Comparison of ENCODE assay signal across 18 mouse cellular contexts in the genomic region with DNA sequence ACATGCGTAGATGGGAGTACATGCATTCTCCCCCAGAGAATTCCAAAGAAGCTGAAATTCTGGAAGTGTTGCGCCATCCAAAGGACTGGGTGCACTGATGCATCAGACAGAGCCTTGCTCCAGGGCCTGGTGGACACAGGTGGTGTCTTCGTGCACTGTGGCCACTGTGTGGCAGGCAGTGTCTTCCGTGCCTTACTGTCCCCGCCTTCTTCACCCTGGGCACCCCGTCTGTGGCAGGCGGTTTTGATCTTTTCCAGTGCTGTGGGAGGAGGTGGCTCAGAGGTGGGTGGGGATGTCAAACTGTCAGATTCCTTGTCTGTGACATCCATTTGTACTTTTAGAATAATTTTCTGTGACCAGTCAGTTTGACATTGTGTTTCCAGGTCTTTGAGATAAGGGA. TPM values are rescaled to one million over a fixed set of nuclear protein-coding genes. Genes with fewer than 3 reads are reported as not detected.
DNase-seq lines count a peak whose midpoint lies in the region; ATAC-seq and TF ChIP-seq lines count a peak whose summit lies in the region.
"Had no signal": no experiment of that assay in that cellular context is flagged by ENCODE, and none has a peak within 500 bp of the region (broad histone marks: within the 10 kb centered on the region; RNA-seq: fewer than 3 reads in every experiment).

No protein-coding gene starts in this region.

- 53% methylated on average over 7 of the region's 7 CpGs for WGBS in heart, embryonic 16.5 days

- H3K4me3 ChIP-seq in heart, embryonic 16.5 days (ENCODE audit: low read length) = no peak overlapping the region
- H3K4me3 ChIP-seq in G1E (ENCODE audit: low read depth, low read length) = peak overlapping the region; percentile 66; the same call in 1 of the 2 replicates
- H3K4me3 ChIP-seq: forebrain, embryonic 10.5 days; limb, embryonic 10.5 days had no signal

- no peak overlapping the region for H3K27ac ChIP-seq in heart, embryonic 16.5 days (ENCODE audit: low read length)
- H3K27ac ChIP-seq: forebrain, embryonic 10.5 days; limb, embryonic 10.5 days had no signal

- intact Hi-C loops in heart, postnatal 36 days (cut with DNase I) = no loop called here

- no peaks in the 10 kb centered on the region for H3K9me3 ChIP-seq in heart, embryonic 16.5 days (replicated peaks; ENCODE audit: control insufficient read depth, low read length)
- no peaks in the 10 kb centered on the region for H3K9me3 ChIP-seq in G1E (replicated peaks)
- H3K9me3 ChIP-seq: forebrain, embryonic 10.5 days; limb, embryonic 10.5 days had no signal

- no peak for TF ChIP-seq CTCF in G1E (IDR thresholded peaks at IDR 0.05; ENCODE audit: low read depth, low read length)

- peaks cover 42% of the 10 kb centered on the region for H3K36me3 ChIP-seq in heart, embryonic 16.5 days (ENCODE audit: control insufficient read depth, insufficient read depth)
- peaks cover 78% of the 10 kb centered on the region for H3K36me3 ChIP-seq in G1E (replicated peaks)

- H3K27me3 ChIP-seq in heart, embryonic 16.5 days (ENCODE audit: control insufficient read depth, insufficient read depth, low read length) = no peaks in the 10 kb centered on the region
- no peaks in the 10 kb centered on the region for H3K27me3 ChIP-seq in G1E (ENCODE audit: insufficient read depth, low read length)

- H3K4me1 ChIP-seq in heart, embryonic 16.5 days (ENCODE audit: control insufficient read depth, insufficient read depth, low read length) = 0 out of 2 replicates have a peak, but pooled peaks cover 3% of the 10 kb centered on the region
- H3K4me1 ChIP-seq in G1E (ENCODE audit: insufficient read depth, low read depth, low read length) = peaks cover 71% of the 10 kb centered on the region
- H3K4me1 ChIP-seq: forebrain, embryonic 10.5 days; limb, embryonic 10.5 days had no signal

- DNase-seq in heart, postnatal 36 days = no peak
- no peak for DNase-seq in G1E (ENCODE audit: low spot score)
- peak; percentile 59 for DNase-seq in induced T-regulatory cell, adult 2 months (ENCODE audit: low read depth)
- DNase-seq in adrenal gland, postnatal 10 days = no peak
- DNase-seq in kidney, postnatal 14 days = no peak
- DNase-seq: adrenal gland, postnatal 36 days; cerebellum, adult 11-12 months; kidney, postnatal 25 days; lung, postnatal 14 days; thymus, postnatal 14 days had no signal

- H3K9ac ChIP-seq in heart, embryonic 16.5 days (ENCODE audit: low read length) = no peak overlapping the region

- 0 out of 2 replicates have a peak, but pooled peaks have one; percentile 60 for ATAC-seq in heart, embryonic 16.5 days (replicated peaks; ENCODE audit: extremely low read depth, insufficient read depth, low FRiP score)
- peak; percentile 52 for ATAC-seq in G1E (ENCODE audit: extremely low read depth, insufficient number of reproducible peaks, low FRiP score, poor library complexity, severe bottlenecking)
- ATAC-seq in megakaryocyte progenitor cell, adult 5-6 weeks (replicated peaks; ENCODE audit: poor library complexity) = peak; percentile 78
- ATAC-seq: midbrain, embryonic 16.5 days had no signal

- no peak overlapping the region for H3K4me2 ChIP-seq in heart, embryonic 16.5 days (ENCODE audit: low read depth, low read length)

RNA-seq across cellular contexts. Expression of gene Cpox, which starts 8.6 kb away (rescaled TPM):
- 33.3 and 37.1 TPM in 2 replicates for polyA plus RNA-seq in heart, embryonic 16.5 days (2015; fragmentation: Nextera tagmentation; extraction: Ambion mirVana)
- 10 to 100 TPM; 39.8 to 40.0 TPM for total RNA-seq in heart, postnatal 36 days (2021)
- 1,587 and 1,720 TPM in 2 replicates for total RNA-seq in G1E (2014; fragmentation: Nextera tagmentation)
- total RNA-seq in G1E (2017) = 291 and 297 TPM in 2 replicates
- polyA plus RNA-seq in G1E (2012) = 261 and 266 TPM in 2 replicates
- 68.8 and 73.1 TPM in 2 replicates for total RNA-seq in megakaryocyte progenitor cell, adult 5-6 weeks (2015)
- 28.9 and 34.3 TPM in 2 replicates for total RNA-seq in megakaryocyte progenitor cell, adult 5-6 weeks (2017)
- total RNA-seq in adrenal gland, postnatal 10 days (2021) = 10 to 100 TPM; 33.6 to 36.4 TPM

RNA-seq across cellular contexts. Expression of gene E330017A01Rik, which starts 40.1 kb away (rescaled TPM):
- polyA plus RNA-seq in heart, embryonic 16.5 days (2015; fragmentation: Nextera tagmentation; extraction: Ambion mirVana) = not detected in 2 replicates
- not detected for total RNA-seq in heart, postnatal 36 days (2021)
- total RNA-seq in G1E (2014; fragmentation: Nextera tagmentation) = not detected in 2 replicates
- 0.11 and 0.17 TPM in 2 replicates for total RNA-seq in G1E (2017)
- not detected in 2 replicates for polyA plus RNA-seq in G1E (2012)
- 0.22 TPM in 1 of 2 replicates, not detected in the other for total RNA-seq in megakaryocyte progenitor cell, adult 5-6 weeks (2015)
- total RNA-seq in megakaryocyte progenitor cell, adult 5-6 weeks (2017) = not detected in 2 replicates
- not detected for total RNA-seq in adrenal gland, postnatal 10 days (2021)
- total RNA-seq: adrenal gland, postnatal 36 days; heart, adult 8-10 months; layer of hippocampus, postnatal 25 days had no signal
- polyA plus RNA-seq: forebrain, embryonic 10.5 days; limb, embryonic 10.5 days; midbrain, embryonic 16.5 days; neural tube, embryonic 14.5 days had no signal

RNA-seq across cellular contexts. Expression of gene Gpr15, which starts 40.2 kb away (rescaled TPM):
- polyA plus RNA-seq in heart, embryonic 16.5 days (2015; fragmentation: Nextera tagmentation; extraction: Ambion mirVana) = 0.24 and 1.00 TPM in 2 replicates
- not detected for total RNA-seq in heart, postnatal 36 days (2021)
- total RNA-seq in G1E (2014; fragmentation: Nextera tagmentation) = not detected in 2 replicates
- total RNA-seq in G1E (2017) = 0.11 and 0.12 TPM in 2 replicates
- not detected in 2 replicates for polyA plus RNA-seq in G1E (2012)
- 0.86 and 1.1 TPM in 2 replicates for total RNA-seq in megakaryocyte progenitor cell, adult 5-6 weeks (2015)
- 0.78 and 2.0 TPM in 2 replicates for total RNA-seq in megakaryocyte progenitor cell, adult 5-6 weeks (2017)
- total RNA-seq in adrenal gland, postnatal 10 days (2021) = not detected
- total RNA-seq: adrenal gland, postnatal 36 days; heart, adult 8-10 months; layer of hippocampus, postnatal 25 days had no signal
- polyA plus RNA-seq: forebrain, embryonic 10.5 days; limb, embryonic 10.5 days; neural tube, embryonic 14.5 days had no signal

RNA-seq across cellular contexts. Expression of gene Cldnd1, which starts 49.0 kb away (rescaled TPM):
- polyA plus RNA-seq in heart, embryonic 16.5 days (2015; fragmentation: Nextera tagmentation; extraction: Ambion mirVana) = 101 and 112 TPM in 2 replicates
- 10 to 100 TPM; 51.7 to 51.9 TPM for total RNA-seq in heart, postnatal 36 days (2021)
- total RNA-seq in G1E (2014; fragmentation: Nextera tagmentation) = 93.5 and 94.2 TPM in 2 replicates
- total RNA-seq in G1E (2017) = 17.4 and 18.5 TPM in 2 replicates
- 2.2 and 3.3 TPM in 2 replicates for polyA plus RNA-seq in G1E (2012)
- 41.5 and 62.0 TPM in 2 replicates for total RNA-seq in megakaryocyte progenitor cell, adult 5-6 weeks (2015)
- 14.3 and 17.6 TPM in 2 replicates for total RNA-seq in megakaryocyte progenitor cell, adult 5-6 weeks (2017)
- 10 to 100 TPM; 65.5 to 80.0 TPM for total RNA-seq in adrenal gland, postnatal 10 days (2021)
